Mouse (Mus musculus): Measurements from ENCODE around the gene Tmem110. TPM values are rescaled to one million over a fixed set of nuclear protein-coding genes. Genes with fewer than 3 reads are reported as not detected.
A peak's percentile ranks its signal among the peaks of the same experiment; 100 is the strongest.

Tmem110 gene
- polyA plus RNA-seq, 1 experiment: 9.1 TPM

DNA sequence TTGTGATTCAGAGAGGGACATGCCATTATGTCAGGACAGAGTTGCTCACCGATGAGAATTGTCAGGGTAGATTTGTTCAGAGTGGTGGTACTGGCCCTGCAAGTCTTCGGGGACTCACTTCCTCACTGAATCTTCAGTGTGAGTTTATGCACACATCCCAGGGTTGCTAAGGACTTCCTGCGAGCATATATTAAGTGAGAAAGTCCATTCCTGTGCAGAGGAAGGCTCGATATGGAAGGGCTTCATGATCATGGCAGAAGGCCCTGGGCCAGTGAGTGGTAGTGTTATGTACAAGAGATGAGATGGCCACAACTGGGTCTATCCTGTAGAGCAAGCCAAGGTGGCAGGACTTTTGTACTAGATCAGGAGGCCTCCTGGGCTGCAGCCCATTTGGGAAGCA is 2.1 kb downstream of the Tmem110 start:
- Histone ChIP-seq H3ac (ENCODE audit: control insufficient read depth, insufficient read length) (no peak overlapping the region), H3K4me3 (no peak overlapping the region), H3K27me3 (ENCODE audit: control insufficient read depth, insufficient read depth, insufficient read length) (no peaks in the 10 kb centered on the region), H3K79me2 (ENCODE audit: control insufficient read depth, insufficient read depth) (peaks cover 20% of the 10 kb centered on the region), H3K4me2 (ENCODE audit: low read depth) (no peak overlapping the region), H3K36me3 (ENCODE audit: control insufficient read depth, insufficient read depth) (no peaks in the 10 kb centered on the region)
- TF ChIP-seq E2F4 (IDR thresholded peaks at IDR 0.05; ENCODE audit: insufficient read depth): no peak
- no peak for TF ChIP-seq REST (IDR thresholded peaks at IDR 0.05; ENCODE audit: insufficient read depth, insufficient read length)
- no peak for TF ChIP-seq USF1 (IDR thresholded peaks at IDR 0.05; ENCODE audit: low read depth)
- no peak for TF ChIP-seq POLR2A (IDR thresholded peaks at IDR 0.05; ENCODE audit: insufficient read length, low read depth)

- Histone ChIP-seq H3K4me2 (ENCODE audit: low read depth) (no peak overlapping the region), H3K79me2 (ENCODE audit: control insufficient read depth, insufficient read depth) (peaks cover 20% of the 10 kb centered on the region), H3K4me3 (no peak overlapping the region), H3K27me3 (ENCODE audit: control insufficient read depth, insufficient read depth, insufficient read length) (no peaks in the 10 kb centered on the region), H3K36me3 (ENCODE audit: control insufficient read depth, insufficient read depth) (no peaks in the 10 kb centered on the region), H3ac (ENCODE audit: control insufficient read depth, insufficient read length) (no peak overlapping the region)
- TF ChIP-seq POLR2A (IDR thresholded peaks at IDR 0.05; ENCODE audit: insufficient read length, low read depth): no peak
These were observed 2.7 kb downstream of the Tmem110 start for GRCm38 (mm10) chr14:30828077-30828476.

GRCm38 (mm10) chr14:30828635-30829460 is 3.5 kb downstream of the Tmem110 start:
- no peak for TF ChIP-seq MYOD1 (IDR thresholded peaks at IDR 0.05; ENCODE audit: control insufficient read depth in 1 of 3, insufficient read length in 2 of 3, low read depth in 2 of 3)
- no peak for TF ChIP-seq TCF3 (IDR thresholded peaks at IDR 0.05; ENCODE audit: insufficient read length, low read depth)
- TF ChIP-seq MAX (IDR thresholded peaks at IDR 0.05; ENCODE audit: low read depth): no peak
- TF ChIP-seq USF1 (IDR thresholded peaks at IDR 0.05; ENCODE audit: low read depth): no peak
- no peak for TF ChIP-seq POLR2AphosphoS2 (IDR thresholded peaks at IDR 0.05; ENCODE audit: insufficient read length, low read depth)
- TF ChIP-seq REST (IDR thresholded peaks at IDR 0.05; ENCODE audit: insufficient read depth, insufficient read length): no peak
- TF ChIP-seq POLR2A (IDR thresholded peaks at IDR 0.05; ENCODE audit: insufficient read length, low read depth): no peak
- TF ChIP-seq E2F4 (IDR thresholded peaks at IDR 0.05; ENCODE audit: insufficient read depth): no peak
- TF ChIP-seq MYOG (IDR thresholded peaks at IDR 0.05; ENCODE audit: control insufficient read depth in 1 of 3, insufficient read depth in 1 of 3, insufficient read length in 2 of 3, low read depth in 2 of 3): no peak
- TF ChIP-seq CEBPB (IDR thresholded peaks at IDR 0.05; ENCODE audit: insufficient read depth, poor library complexity, severe bottlenecking): no peak
- TF ChIP-seq SRF (IDR thresholded peaks at IDR 0.05; ENCODE audit: control insufficient read depth, insufficient read length, low read depth): no peak
- TF ChIP-seq TCF12 (IDR thresholded peaks at IDR 0.05; ENCODE audit: insufficient read depth, poor library complexity, severe bottlenecking): no peak
- H3K4me2 ChIP-seq (ENCODE audit: low read depth): no peak overlapping the region
- no peaks in the 10 kb centered on the region for H3K36me3 ChIP-seq (ENCODE audit: control insufficient read depth, insufficient read depth)
- H3K4me3 ChIP-seq: no peak overlapping the region
- H3K27me3 ChIP-seq (ENCODE audit: control insufficient read depth, insufficient read depth, insufficient read length): no peaks in the 10 kb centered on the region
- no peak overlapping the region for H3ac ChIP-seq (ENCODE audit: control insufficient read depth, insufficient read length)
- H3K79me2 ChIP-seq (ENCODE audit: control insufficient read depth, insufficient read depth): peaks cover 24% of the 10 kb centered on the region

GRCm38 (mm10) chr14:30837416-30837996 is 12.1 kb downstream of the Tmem110 start:
- no peak overlapping the region for H3ac ChIP-seq (ENCODE audit: control insufficient read depth, insufficient read length)
- TF ChIP-seq MYOG (IDR thresholded peaks at IDR 0.05; ENCODE audit: control insufficient read depth in 1 of 3, insufficient read depth in 1 of 3, insufficient read length in 2 of 3, low read depth in 2 of 3): peak in 1 of 3 experiments; percentile 38
- no peak for TF ChIP-seq E2F4 (IDR thresholded peaks at IDR 0.05; ENCODE audit: insufficient read depth)
- peak in 2 of 3 experiments; percentile 79 to 80 for TF ChIP-seq MYOD1 (IDR thresholded peaks at IDR 0.05; ENCODE audit: control insufficient read depth in 1 of 3, insufficient read length in 2 of 3, low read depth in 2 of 3)
- no peaks in the 10 kb centered on the region for H3K36me3 ChIP-seq (ENCODE audit: control insufficient read depth, insufficient read depth)
- H3K27me3 ChIP-seq (ENCODE audit: control insufficient read depth, insufficient read depth, insufficient read length): no peaks in the 10 kb centered on the region
- no peak overlapping the region for H3K4me3 ChIP-seq
- peak overlapping the region; percentile 57 for H3K4me2 ChIP-seq (ENCODE audit: low read depth)
- H3K79me2 ChIP-seq (ENCODE audit: control insufficient read depth, insufficient read depth): peaks cover 9% of the 10 kb centered on the region

GRCm38 (mm10) chr14:30843701-30844100 is 18.3 kb downstream of the Tmem110 start:
- Histone ChIP-seq H3ac (ENCODE audit: control insufficient read depth, insufficient read length) (no peak overlapping the region), H3K27me3 (ENCODE audit: control insufficient read depth, insufficient read depth, insufficient read length) (no peaks in the 10 kb centered on the region), H3K4me2 (ENCODE audit: low read depth) (no peak overlapping the region), H3K4me3 (no peak overlapping the region), H3K79me2 (ENCODE audit: control insufficient read depth, insufficient read depth) (no peaks in the 10 kb centered on the region), H3K36me3 (ENCODE audit: control insufficient read depth, insufficient read depth) (no peaks in the 10 kb centered on the region)
- TF ChIP-seq E2F4 (IDR thresholded peaks at IDR 0.05; ENCODE audit: insufficient read depth) (no peak), POLR2A (IDR thresholded peaks at IDR 0.05; ENCODE audit: insufficient read length, low read depth) (no peak), REST (IDR thresholded peaks at IDR 0.05; ENCODE audit: insufficient read depth, insufficient read length) (no peak), MYOD1 (IDR thresholded peaks at IDR 0.05; ENCODE audit: control insufficient read depth in 1 of 3, insufficient read length in 2 of 3, low read depth in 2 of 3) (no peak), USF1 (IDR thresholded peaks at IDR 0.05; ENCODE audit: low read depth) (no peak), TCF3 (IDR thresholded peaks at IDR 0.05; ENCODE audit: insufficient read length, low read depth) (no peak), MAX (IDR thresholded peaks at IDR 0.05; ENCODE audit: low read depth) (no peak), MYOG (IDR thresholded peaks at IDR 0.05; ENCODE audit: control insufficient read depth in 1 of 3, insufficient read depth in 1 of 3, insufficient read length in 2 of 3, low read depth in 2 of 3) (no peak), SRF (IDR thresholded peaks at IDR 0.05; ENCODE audit: control insufficient read depth, insufficient read length, low read depth) (no peak), CEBPB (IDR thresholded peaks at IDR 0.05; ENCODE audit: insufficient read depth, poor library complexity, severe bottlenecking) (no peak), TCF12 (IDR thresholded peaks at IDR 0.05; ENCODE audit: insufficient read depth, poor library complexity, severe bottlenecking) (no peak), POLR2AphosphoS2 (IDR thresholded peaks at IDR 0.05; ENCODE audit: insufficient read length, low read depth) (no peak)

All from myocyte (in vitro differentiated cells).